Mouse (Mus musculus) CH12.LX (cell line): ENCODE results near the gene Nol10.

Experiments used
- CHD2 ChIP-seq: IDR thresholded peaks from 2 replicates; pipeline ENCODE4 v1.6.1; 2011; ENCODE audit warnings: low read length, improper control_type of control experiment
- CTCF ChIP-seq, 2 experiments: IDR thresholded peaks in 1 of 2; conservative IDR thresholded peaks in 1 of 2; 2 replicates each; pipeline ENCODE4 v1.5.1; 2011 to 2012; ENCODE audit warnings: low read depth in 2 of 2, low read length in 2 of 2, improper control_type of control experiment in 1 of 2, inconsistent platforms in 1 of 2, mild to moderate bottlenecking in 1 of 2, moderate library complexity in 1 of 2
- ELF1 ChIP-seq: IDR thresholded peaks from 2 replicates; pipeline ENCODE4 v1.6.1; 2014; ENCODE audit warnings: low read depth, mild to moderate bottlenecking, inconsistent platforms, low read length, improper control_type of control experiment
- IRF4 ChIP-seq: IDR thresholded peaks from 2 replicates; pipeline ENCODE4 v1.6.1; 2014; ENCODE audit warnings: low read depth, mild to moderate bottlenecking, inconsistent platforms, low read length, improper control_type of control experiment
- POLR2A ChIP-seq: IDR thresholded peaks from 2 replicates; pipeline ENCODE4 v1.6.1; 2011; ENCODE audit warnings: low read depth, mild to moderate bottlenecking, improper control_type of control experiment, low read length
- RAD21 ChIP-seq: IDR thresholded peaks from 2 replicates; pipeline ENCODE4 v1.6.1; 2011; ENCODE audit warnings: low read depth, mild to moderate bottlenecking, low read length, improper control_type of control experiment, moderate library complexity
- TCF12 ChIP-seq: IDR thresholded peaks from 2 replicates; pipeline ENCODE4 v1.6.1; 2014; ENCODE audit warnings: low read depth, mild to moderate bottlenecking, inconsistent platforms, low read length, improper control_type of control experiment
- UBTF ChIP-seq: IDR thresholded peaks from 2 replicates; pipeline ENCODE4 v1.6.1; 2012; ENCODE audit warnings: low read depth, mild to moderate bottlenecking, inconsistent platforms, low read length, improper control_type of control experiment, moderate library complexity

DNA sequence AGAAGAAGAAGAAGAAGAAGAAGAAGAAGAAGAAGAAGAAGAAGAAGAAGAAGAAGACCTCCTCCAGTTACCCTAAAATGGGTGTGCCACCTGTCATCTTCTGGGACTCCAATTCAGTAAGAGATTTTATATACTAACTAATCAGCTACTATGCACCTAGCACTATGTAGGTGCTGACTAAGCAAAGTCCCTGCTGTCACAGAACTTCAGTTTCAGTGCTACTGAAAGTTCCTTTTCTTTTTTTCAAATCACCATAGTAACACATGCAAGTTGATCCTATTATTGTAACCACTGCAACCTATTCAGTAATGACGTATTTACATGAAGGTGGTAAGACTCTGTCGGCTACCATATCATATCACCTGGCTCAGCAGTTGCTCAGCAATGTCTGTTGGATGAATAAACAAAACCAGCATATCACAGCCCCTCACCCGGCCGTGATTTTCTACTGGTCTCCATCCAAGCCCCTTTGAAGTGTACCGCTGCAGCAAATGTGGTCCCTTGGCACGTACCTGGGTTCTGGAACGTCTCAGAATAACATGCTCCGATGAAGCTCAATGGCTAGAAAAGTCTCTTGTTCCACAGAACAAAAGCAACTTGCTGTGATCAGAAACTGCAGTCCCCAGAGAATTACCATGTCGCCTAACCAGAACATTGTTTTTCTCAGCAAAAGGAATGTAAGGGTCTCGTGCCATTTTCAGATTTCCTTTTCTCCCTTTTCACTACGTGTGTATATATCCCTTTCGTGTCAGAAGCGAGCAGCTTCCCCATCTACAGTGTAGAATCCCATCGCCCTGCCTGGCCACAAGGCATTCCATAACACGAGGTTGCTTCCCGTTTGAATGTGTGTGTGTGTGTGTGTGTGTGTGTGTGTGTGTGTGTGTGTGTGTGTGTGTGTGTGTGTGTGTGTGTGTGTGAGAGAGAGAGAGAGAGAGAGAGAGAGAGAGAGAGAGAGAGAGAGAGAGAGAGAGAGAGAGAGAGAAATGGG, 37.1 kb upstream of the Nol10 start:
- TF ChIP-seq CTCF (conservative IDR thresholded peaks at IDR 0.05 in 1 of 2, IDR thresholded peaks at IDR 0.05 in 1 of 2; ENCODE audit: low read depth in 2 of 2, low read length in 2 of 2) (no peak), CHD2 (no peak), POLR2A (no peak), UBTF (no peak), ELF1 (no peak), IRF4 (no peak), RAD21 (no peak), TCF12 (no peak)
